Comparison of ENCODE assay signal across 19 mouse cellular contexts in genomic region chr9:15273981-15274380, GRCm38 (mm10). TPM values are rescaled to one million over a fixed set of nuclear protein-coding genes. Genes with fewer than 3 reads are reported as not detected.
"Had no signal": no experiment of that assay in that cellular context is flagged by ENCODE, and none has a peak within 500 bp of the region (broad histone marks: within the 10 kb centered on the region; RNA-seq: fewer than 3 reads in every experiment).

No protein-coding gene starts in this region.

- DNase-seq: gastrocnemius, postnatal 14 days; gastrocnemius, postnatal 36 days; heart, adult 18-20 months; heart, postnatal 14 days; heart, postnatal 4 days; kidney, adult 18-20 months; kidney, adult 8-10 months; kidney, postnatal 10 days; kidney, postnatal 25 days; layer of hippocampus, adult 9-11 months; layer of hippocampus, postnatal 36 days; left cerebral cortex, postnatal 4 days; liver; liver, embryonic 13.5 days had no signal

- ATAC-seq: hindbrain, embryonic 16.5 days; inflammation-experienced regulatory T-cells, adult 6 months; intestine, embryonic 15.5 days; intestine, postnatal 0 days had no signal

RNA-seq across cellular contexts. Expression of gene Vstm5, which starts 35.1 kb away (rescaled TPM):
- total RNA-seq: gastrocnemius, adult 8-10 months had no signal
